Mouse (Mus musculus) lung, adult 2 months (tissue): ENCODE results near the gene Afap1. TPM values are rescaled to one million over a fixed set of nuclear protein-coding genes. Genes with fewer than 3 reads are reported as not detected.
A peak's percentile ranks its signal among the peaks of the same experiment; 100 is the strongest.

Experiments used
- DNase-seq: peaks from one replicate; pipeline ENCODE4 v3.0.0; 2022
- H3K4me1 ChIP-seq: fragments of 200-500 bp; 2 replicates; pipeline ENCODE4 v1.6.1; 2011; ENCODE audit warnings: low read length; ENCODE audit not compliant: control insufficient read depth, insufficient read depth
- H3K4me3 ChIP-seq: fragments of 200-500 bp; replicated peaks from 2 replicates; pipeline ENCODE3; 2011; ENCODE audit warnings: low read depth, mild to moderate bottlenecking, control low read depth, low read length; ENCODE audit errors: extremely low read depth
- CTCF ChIP-seq: fragments of 200-500 bp; IDR thresholded peaks from 2 replicates; pipeline ENCODE4 v1.5.1; 2011; ENCODE audit warnings: mild to moderate bottlenecking, low read length, control low read depth; ENCODE audit not compliant: insufficient read depth
- POLR2A ChIP-seq: fragments of 200-500 bp; IDR thresholded peaks from 2 replicates; pipeline ENCODE4 v1.6.1; 2011; ENCODE audit warnings: low read depth, mild to moderate bottlenecking, control low read depth, low read length, borderline replicate concordance; ENCODE audit errors: extremely low read depth
- WGBS: fragments of 180-500 bp; shearing (Covaris S2); methylation state at CpG from one replicate; pipeline ENCODE4 v1.1.7; 2018; 5-methylcytosine and 5-hydroxymethylcytosine counted together
- polyA plus RNA-seq: library from polyadenylated mRNA; depleted of rRNA; stranded (reverse); fragments of >200 nt; gene quantifications from 2 replicates; pipeline ENCODE4 v1.2.3, GENCODE M21; 2012

Afap1 gene
- polyA plus RNA-seq, 1 experiment = 19.7 TPM

GRCm38 (mm10) chr5:35879199-35879598 lies 13.9 kb upstream of the Afap1 start:
- no peak overlapping the region for H3K4me3 ChIP-seq
- WGBS = 85% methylated on average over 8 of the region's 8 CpGs
- no peaks in the 10 kb centered on the region for H3K4me1 ChIP-seq
- no peak for TF ChIP-seq POLR2A
- no peak for TF ChIP-seq CTCF
- no peak for DNase-seq

- no peak for DNase-seq
- 49% methylated on average over 9 of the region's 9 CpGs for WGBS
- Histone ChIP-seq H3K4me3 (no peak overlapping the region), H3K4me1 (no peaks in the 10 kb centered on the region)
- TF ChIP-seq POLR2A = no peak
- TF ChIP-seq CTCF = no peak
Measured at GRCm38 (mm10) chr5:35882391-35882790, 10.7 kb upstream of the Afap1 start.

GRCm38 (mm10) chr5:35884262-35884661 lies 8.9 kb upstream of the Afap1 start:
- no peak for DNase-seq
- WGBS = 47% methylated on average over 11 of the region's 11 CpGs
- no peak for TF ChIP-seq POLR2A
- H3K4me3 ChIP-seq = no peak overlapping the region
- H3K4me1 ChIP-seq = no peaks in the 10 kb centered on the region

- no peak for DNase-seq
- no peaks in the 10 kb centered on the region for H3K4me1 ChIP-seq
- 79% methylated on average over 5 of the region's 5 CpGs for WGBS
- TF ChIP-seq POLR2A = no peak
- TF ChIP-seq CTCF = no peak
- H3K4me3 ChIP-seq = no peak overlapping the region
Measured at GRCm38 (mm10) chr5:35884689-35885088, 8.4 kb upstream of the Afap1 start.

- WGBS = 53% methylated on average over 9 of the region's 9 CpGs
- Histone ChIP-seq H3K4me1 (peaks cover 3% of the 10 kb centered on the region; the same call in 1 of the 2 replicates), H3K4me3 (no peak overlapping the region)
- DNase-seq = no peak
- TF ChIP-seq CTCF (peak; percentile 71), POLR2A (no peak)
Measured at GRCm38 (mm10) chr5:35888959-35889358, 4.2 kb upstream of the Afap1 start.

GRCm38 (mm10) chr5:35889641-35890040 lies 3.5 kb upstream of the Afap1 start:
- Histone ChIP-seq H3K4me1 (peaks cover 6% of the 10 kb centered on the region; the same call in 1 of the 2 replicates), H3K4me3 (no peak overlapping the region)
- no peak for DNase-seq
- TF ChIP-seq POLR2A (no peak), CTCF (no peak)
- 70% methylated on average over 2 of the region's 2 CpGs for WGBS

GRCm38 (mm10) chr5:35890985-35891730 lies 2.0 kb upstream of the Afap1 start:
- DNase-seq = no peak
- WGBS = 91% methylated on average over 13 of the region's 13 CpGs
- peaks cover 6% of the 10 kb centered on the region; the same call in 1 of the 2 replicates for H3K4me1 ChIP-seq
- TF ChIP-seq POLR2A (no peak), CTCF (no peak)
- no peak overlapping the region for H3K4me3 ChIP-seq

- 69% methylated on average over 3 of the region's 3 CpGs for WGBS
- H3K4me1 ChIP-seq = peaks cover 6% of the 10 kb centered on the region; the same call in 1 of the 2 replicates
- DNase-seq = no peak
- H3K4me3 ChIP-seq = no peak overlapping the region
- TF ChIP-seq POLR2A (no peak), CTCF (no peak)
Measured at GRCm38 (mm10) chr5:35892363-35892762, 756 bp upstream of the Afap1 start.

GRCm38 (mm10) chr5:35893805-35894260 lies 714 bp downstream of the Afap1 start:
- DNase-seq = peak; percentile 70
- Histone ChIP-seq H3K4me3 (peak overlapping the region; percentile 87), H3K4me1 (peaks cover 9% of the 10 kb centered on the region)
- TF ChIP-seq POLR2A (no peak), CTCF (no peak)
- 3% methylated on average over 21 of the region's 21 CpGs for WGBS

GRCm38 (mm10) chr5:35894295-35895047 lies 1.4 kb downstream of the Afap1 start:
- DNase-seq = peak; percentile 22
- Histone ChIP-seq H3K4me3 (peak overlapping the region; percentile 87), H3K4me1 (peaks cover 10% of the 10 kb centered on the region)
- 17% methylated on average over 30 of the region's 30 CpGs for WGBS
- TF ChIP-seq CTCF (no peak), POLR2A (no peak)
